In genomic region chr7:55842504-55843152, GRCm38 (mm10) we compare ENCODE assay signal across 8 mouse cellular contexts. TPM values are rescaled to one million over a fixed set of nuclear protein-coding genes. Genes with fewer than 3 reads are reported as not detected.
DNase-seq lines count a peak whose midpoint lies in the region; ATAC-seq and TF ChIP-seq lines count a peak whose summit lies in the region.

No protein-coding gene starts in this region.

- under 1% methylated on average over 40 of the region's 40 CpGs for WGBS in kidney, postnatal 0 days
- under 1% methylated on average over 40 of the region's 40 CpGs for WGBS in hindbrain, embryonic 13.5 days
- WGBS in stomach, embryonic 14.5 days, result under 1% methylated on average over 40 of the region's 40 CpGs

- DNase-seq in kidney, postnatal 0 days (ENCODE audit: low spot score), result peak; percentile 69
- DNase-seq in kidney, postnatal 4 days, result no peak
- DNase-seq in MEL (ENCODE audit: low read depth, low spot score), result peak; percentile 59
- DNase-seq in lung, postnatal 25 days (ENCODE audit: low spot score), result peak; percentile 13
- DNase-seq in spleen, adult 18-20 months, result no peak

- no peak for TF ChIP-seq EP300 in MEL (IDR thresholded peaks at IDR 0.05; ENCODE audit: low read depth in 1 of 2, low read length in 2 of 2)

- H3K4me1 ChIP-seq in kidney, postnatal 0 days (replicated peaks; ENCODE audit: insufficient read depth, low read length), result peaks cover 7% of the 10 kb centered on the region
- H3K4me1 ChIP-seq in MEL (ENCODE audit: control insufficient read depth in 1 of 2, insufficient read depth in 2 of 2, low read length in 2 of 2), result peaks cover 3 to 9% of the 10 kb centered on the region in 2 experiments; a peak in 2 of 4 replicates
- peaks cover 18% of the 10 kb centered on the region for H3K4me1 ChIP-seq in hindbrain, embryonic 13.5 days (replicated peaks)
- H3K4me1 ChIP-seq in stomach, embryonic 14.5 days (ENCODE audit: control insufficient read depth, insufficient read depth, low read length), result 0 out of 2 replicates have a peak, but pooled peaks cover 10% of the 10 kb centered on the region

- no peak for TF ChIP-seq POLR2A in MEL (IDR thresholded peaks at IDR 0.05; ENCODE audit: control insufficient read depth in 1 of 2, insufficient read depth in 1 of 2, low read depth in 1 of 2, low read length in 2 of 2, poor library complexity in 1 of 2)

- H3K9ac ChIP-seq in kidney, postnatal 0 days (ENCODE audit: low read depth, low read length), result peak overlapping the region; percentile 89
- H3K9ac ChIP-seq in MEL (ENCODE audit: control insufficient read depth, low read depth, low read length, poor library complexity, severe bottlenecking), result peak overlapping the region; percentile 91
- peak overlapping the region; percentile 96 for H3K9ac ChIP-seq in hindbrain, embryonic 13.5 days
- H3K9ac ChIP-seq in stomach, embryonic 14.5 days (replicated peaks; ENCODE audit: low read depth, low read length), result peak overlapping the region; percentile 92

- H3K27me3 ChIP-seq in kidney, postnatal 0 days (ENCODE audit: insufficient read depth, low read length), result no peaks in the 10 kb centered on the region
- H3K27me3 ChIP-seq in MEL (ENCODE audit: control insufficient read depth in 1 of 2, insufficient read depth in 2 of 2, low read length in 2 of 2), result no peaks in the 10 kb centered on the region
- no peaks in the 10 kb centered on the region for H3K27me3 ChIP-seq in hindbrain, embryonic 13.5 days
- H3K27me3 ChIP-seq in stomach, embryonic 14.5 days (ENCODE audit: control insufficient read depth, insufficient read depth, low read length), result no peaks in the 10 kb centered on the region

- no peaks in the 10 kb centered on the region for H3K36me3 ChIP-seq in kidney, postnatal 0 days (ENCODE audit: insufficient read depth, low read length)
- H3K36me3 ChIP-seq in MEL (ENCODE audit: control insufficient read depth in 1 of 2, insufficient read depth in 2 of 2, low read length in 2 of 2), result peaks cover 0 to 9% of the 10 kb centered on the region in 2 experiments; a peak in 2 of 4 replicates
- H3K36me3 ChIP-seq in hindbrain, embryonic 13.5 days, result no peaks in the 10 kb centered on the region
- no peaks in the 10 kb centered on the region for H3K36me3 ChIP-seq in stomach, embryonic 14.5 days (ENCODE audit: control insufficient read depth, insufficient read depth, low read length)

- no peaks in the 10 kb centered on the region for H3K9me3 ChIP-seq in kidney, postnatal 0 days (replicated peaks; ENCODE audit: low read length)
- no peaks in the 10 kb centered on the region for H3K9me3 ChIP-seq in MEL (replicated peaks; ENCODE audit: insufficient read depth, low read length)
- no peaks in the 10 kb centered on the region for H3K9me3 ChIP-seq in hindbrain, embryonic 13.5 days
- no peaks in the 10 kb centered on the region for H3K9me3 ChIP-seq in stomach, embryonic 14.5 days (ENCODE audit: control insufficient read depth, low read depth, low read length)

- H3K4me3 ChIP-seq in kidney, postnatal 0 days (replicated peaks; ENCODE audit: low read depth, low read length), result peak overlapping the region; percentile 82
- H3K4me3 ChIP-seq in MEL (ENCODE audit: control insufficient read depth in 1 of 2, insufficient read depth in 1 of 2, low read depth in 2 of 2, low read length in 2 of 2), result peak overlapping the region; percentile 65 to 89
- H3K4me3 ChIP-seq in hindbrain, embryonic 13.5 days, result peak overlapping the region; percentile 94
- peak overlapping the region; percentile 88 for H3K4me3 ChIP-seq in stomach, embryonic 14.5 days (ENCODE audit: low read depth, low read length)

- H3K27ac ChIP-seq in kidney, postnatal 0 days, result peak overlapping the region; percentile 97
- peak overlapping the region; percentile 45 for H3K27ac ChIP-seq in MEL (ENCODE audit: control insufficient read depth, low read depth, low read length)
- H3K27ac ChIP-seq in hindbrain, embryonic 13.5 days, result peak overlapping the region; percentile 93
- H3K27ac ChIP-seq in stomach, embryonic 14.5 days (ENCODE audit: low read length), result peak overlapping the region; percentile 97

- H3K4me2 ChIP-seq in kidney, postnatal 0 days (ENCODE audit: low read length), result peak overlapping the region; percentile 93
- peak overlapping the region; percentile 78 for H3K4me2 ChIP-seq in hindbrain, embryonic 13.5 days
- H3K4me2 ChIP-seq in stomach, embryonic 14.5 days (replicated peaks; ENCODE audit: low read depth, low read length), result peak overlapping the region; percentile 62

- peaks cover 9% of the 10 kb centered on the region for H3K79me2 ChIP-seq in MEL (ENCODE audit: control insufficient read depth, insufficient read depth, low read length, poor library complexity)

- no peak; the same call in none of the 2 replicates for ATAC-seq in kidney, postnatal 0 days (replicated peaks; ENCODE audit: low FRiP score, low read depth)
- 0 out of 2 replicates have a peak, but pooled peaks have one; percentile 13 for ATAC-seq in common myeloid progenitor, adult 5-6 weeks (replicated peaks; ENCODE audit: low read depth, poor library complexity, severe bottlenecking)
- peak; percentile 69 for ATAC-seq in hindbrain, embryonic 13.5 days (ENCODE audit: low FRiP score)
- ATAC-seq in stomach, embryonic 14.5 days (ENCODE audit: insufficient number of reproducible peaks, insufficient read depth, low FRiP score, low read depth), result peak; percentile 66

- no peak for TF ChIP-seq CTCF in kidney, postnatal 0 days (IDR thresholded peaks at IDR 0.05; ENCODE audit: low read depth)
- TF ChIP-seq CTCF in MEL (IDR thresholded peaks at IDR 0.05 in 2 of 3, conservative IDR thresholded peaks at IDR 0.05 in 1 of 3; ENCODE audit: control insufficient read depth in 1 of 3, insufficient read depth in 1 of 3, low read depth in 2 of 3, low read length in 3 of 3, poor library complexity in 1 of 3, severe bottlenecking in 1 of 3), result no peak

- no peak for TF ChIP-seq RAD21 in MEL (IDR thresholded peaks at IDR 0.05; ENCODE audit: low read depth, low read length)

TF ChIP-seq in MEL, 35 proteins besides CTCF, POLR2A, EP300 and RAD21:
- peak; percentile 52 for TF ChIP-seq SIN3A (IDR thresholded peaks at IDR 0.05; ENCODE audit: low read length)
- 0 out of 2 replicates have a peak, but pooled peaks have one; percentile 3 for TF ChIP-seq UBTF (IDR thresholded peaks at IDR 0.05; ENCODE audit: borderline replicate concordance, insufficient read depth, low read depth, low read length)
- TF ChIP-seq GATA1 (IDR thresholded peaks at IDR 0.05; ENCODE audit: low read depth, low read length), result no peak

RNA-seq across cellular contexts. Expression of gene Cyfip1, which starts 1.1 kb away (rescaled TPM):
- 64.0 and 74.2 TPM in 2 replicates for polyA plus RNA-seq in kidney, postnatal 0 days (2015; fragmentation: Nextera tagmentation; extraction: Ambion mirVana)
- 18.3 and 20.6 TPM in 2 replicates for total RNA-seq in MEL (2012; rRNA removed)
- 100 to 1,000 TPM in 1 of 2 experiments, 10 to 100 TPM in 1; 27.6 to 124 TPM for polyA plus RNA-seq in MEL (2012; ENCODE audit: insufficient read depth in 1 of 2, insufficient read length in 2 of 2, low read depth in 1 of 2, low replicate concordance in 2 of 2, missing spikeins in 1 of 2)
- 45.0 and 59.6 TPM in 2 replicates for total RNA-seq in common myeloid progenitor, adult 5-6 weeks (2017)
- 50.2 and 51.0 TPM in 2 replicates for polyA plus RNA-seq in hindbrain, embryonic 13.5 days (2015; fragmentation: Nextera tagmentation; extraction: Ambion mirVana)
- 123 and 128 TPM in 2 replicates for polyA plus RNA-seq in stomach, embryonic 14.5 days (2014; fragmentation: Nextera tagmentation; extraction: Ambion mirVana)

RNA-seq across cellular contexts. Expression of gene Tubgcp5, which starts 48.7 kb away (rescaled TPM):
- 19.5 and 19.8 TPM in 2 replicates for polyA plus RNA-seq in kidney, postnatal 0 days (2015; fragmentation: Nextera tagmentation; extraction: Ambion mirVana)
- 14.5 and 14.9 TPM in 2 replicates for total RNA-seq in MEL (2012; rRNA removed)
- 10 to 100 TPM in 1 of 2 experiments, not detected in 1; 13.7 TPM for polyA plus RNA-seq in MEL (2012; ENCODE audit: insufficient read depth in 1 of 2, insufficient read length in 2 of 2, low read depth in 1 of 2, low replicate concordance in 2 of 2, missing spikeins in 1 of 2)
- 53.2 and 63.7 TPM in 2 replicates for total RNA-seq in common myeloid progenitor, adult 5-6 weeks (2017)
- 37.1 and 42.0 TPM in 2 replicates for polyA plus RNA-seq in hindbrain, embryonic 13.5 days (2015; fragmentation: Nextera tagmentation; extraction: Ambion mirVana)
- 36.1 and 37.0 TPM in 2 replicates for polyA plus RNA-seq in stomach, embryonic 14.5 days (2014; fragmentation: Nextera tagmentation; extraction: Ambion mirVana)

Comparison
In these comparisons a context has a peak if more than half of its experiments do, and no peak if none do; other contexts are left out.
1. DNase-seq: peak in kidney, postnatal 0 days (single experiment), MEL (single experiment) and lung, postnatal 25 days (single experiment); none in kidney, postnatal 4 days (0 of 2) and spleen, adult 18-20 months (0 of 2).
2. H3K27ac ChIP-seq: peak in every context shown above with its lines; median percentile 97 in kidney, postnatal 0 days; 97 in stomach, embryonic 14.5 days; 93 in hindbrain, embryonic 13.5 days; 45 in MEL.
3. Peak in every context shown above with its lines, with median percentiles within 50 percentile points of each other: H3K4me2 ChIP-seq, H3K4me3 ChIP-seq and H3K9ac ChIP-seq.